Mouse (Mus musculus) midbrain, embryonic 10.5 days (tissue): ENCODE results near the gene Tmtc4. TPM values are rescaled to one million over a fixed set of nuclear protein-coding genes. Genes with fewer than 3 reads are reported as not detected.
A peak's percentile ranks its signal among the peaks of the same experiment; 100 is the strongest.

Experiments used
- DNase-seq: peaks from one replicate; pipeline ENCODE4 v3.0.0-alpha.2; 2017; ENCODE audit warnings: low spot score
- H3K27ac ChIP-seq: fragments of 300-500 bp; sonication (generic); replicated peaks from 2 replicates; pipeline ENCODE4 v1.5.1; 2016; ENCODE audit warnings: mild to moderate bottlenecking
- H3K27me3 ChIP-seq: fragments of 300-500 bp; sonication (generic); 2 replicates; pipeline ENCODE4 v1.6.1; 2016; ENCODE audit warnings: low read depth, mild to moderate bottlenecking; ENCODE audit not compliant: poor library complexity, severe bottlenecking
- H3K36me3 ChIP-seq: fragments of 300-500 bp; sonication (generic); 2 replicates; pipeline ENCODE4 v1.6.1; 2016; ENCODE audit warnings: mild to moderate bottlenecking, moderate library complexity
- H3K4me1 ChIP-seq: fragments of 300-500 bp; sonication (generic); 2 replicates; pipeline ENCODE4 v1.6.1; 2016
- H3K4me3 ChIP-seq: fragments of 300-500 bp; sonication (generic); 2 replicates; pipeline ENCODE4 v1.5.1; 2016; ENCODE audit warnings: mild to moderate bottlenecking, moderate library complexity
- H3K9me3 ChIP-seq: fragments of 300-500 bp; sonication (generic); replicated peaks from 2 replicates; pipeline ENCODE4 v1.6.1; 2016; ENCODE audit warnings: mild to moderate bottlenecking
- WGBS: fragments of 180-500 bp; shearing (Covaris S2); methylation state at CpG from one replicate; pipeline ENCODE4 v1.1.7; 2016; 5-methylcytosine and 5-hydroxymethylcytosine counted together
- polyA plus RNA-seq: library from polyadenylated mRNA; unstranded; fragments of >200 nt; fragmentation: Nextera tagmentation; extraction: Ambion mirVana; gene quantifications from 2 replicates; pipeline ENCODE4 v1.2.1, GENCODE M21; 2016

Tmtc4 gene
- polyA plus RNA-seq, 1 experiment from 2014 or later, result 28.3 TPM

- 64% methylated on average over 6 of the region's 6 CpGs for WGBS
- Histone ChIP-seq H3K27ac (no peak overlapping the region), H3K9me3 (no peaks in the 10 kb centered on the region), H3K4me1 (no peaks in the 10 kb centered on the region), H3K27me3 (no peaks in the 10 kb centered on the region), H3K36me3 (no peaks in the 10 kb centered on the region), H3K4me3 (no peak overlapping the region)
- no peak for DNase-seq
Observed at GRCm38 (mm10) chr14:122992937-122993336, 9.1 kb upstream of the Tmtc4 start.

- H3K9me3 ChIP-seq, result no peaks in the 10 kb centered on the region
- WGBS, result 78% methylated on average over 4 of the region's 4 CpGs
- H3K4me3 ChIP-seq, result no peak overlapping the region
- no peaks in the 10 kb centered on the region for H3K36me3 ChIP-seq
- no peak overlapping the region for H3K27ac ChIP-seq
- no peaks in the 10 kb centered on the region for H3K27me3 ChIP-seq
- H3K4me1 ChIP-seq, result no peaks in the 10 kb centered on the region
- DNase-seq, result no peak
Observed at GRCm38 (mm10) chr14:122990521-122991052, 6.8 kb upstream of the Tmtc4 start.

- Histone ChIP-seq H3K9me3 (no peaks in the 10 kb centered on the region), H3K27ac (no peak overlapping the region), H3K4me1 (peaks cover 21% of the 10 kb centered on the region), H3K4me3 (no peak overlapping the region), H3K27me3 (no peaks in the 10 kb centered on the region), H3K36me3 (no peaks in the 10 kb centered on the region)
- 76% methylated on average over 2 of the region's 2 CpGs for WGBS
- no peak for DNase-seq
Observed at GRCm38 (mm10) chr14:122986404-122986803, 2.6 kb upstream of the Tmtc4 start.

- H3K4me3 ChIP-seq, result peak overlapping the region; percentile 88
- H3K4me1 ChIP-seq, result peaks cover 27% of the 10 kb centered on the region
- no peaks in the 10 kb centered on the region for H3K9me3 ChIP-seq
- H3K36me3 ChIP-seq, result peaks cover 2% of the 10 kb centered on the region; the same call in 1 of the 2 replicates
- no peaks in the 10 kb centered on the region for H3K27me3 ChIP-seq
- WGBS, result under 1% methylated on average over 63 of the region's 63 CpGs
- DNase-seq, result peak; percentile 75
- peak overlapping the region; percentile 96 for H3K27ac ChIP-seq
Observed at GRCm38 (mm10) chr14:122982571-122983225, 1.1 kb downstream of the Tmtc4 start.

GRCm38 (mm10) chr14:122981831-122982485, 1.9 kb downstream of the Tmtc4 start:
- Histone ChIP-seq H3K9me3 (no peaks in the 10 kb centered on the region), H3K4me3 (peak overlapping the region; percentile 88), H3K27me3 (no peaks in the 10 kb centered on the region), H3K36me3 (peaks cover 5% of the 10 kb centered on the region), H3K27ac (peak overlapping the region; percentile 96), H3K4me1 (peaks cover 27% of the 10 kb centered on the region)
- WGBS, result 35% methylated on average over 8 of the region's 8 CpGs
- peak; percentile 19 for DNase-seq

- Histone ChIP-seq H3K27ac (no peak overlapping the region), H3K9me3 (no peaks in the 10 kb centered on the region), H3K4me3 (no peak overlapping the region), H3K4me1 (peaks cover 22% of the 10 kb centered on the region), H3K36me3 (peaks cover 5% of the 10 kb centered on the region), H3K27me3 (no peaks in the 10 kb centered on the region)
- DNase-seq, result no peak
- WGBS, result 86% methylated on average over 3 of the region's 3 CpGs
Observed at GRCm38 (mm10) chr14:122978871-122979270, 5.0 kb downstream of the Tmtc4 start.

GRCm38 (mm10) chr14:122977797-122978140, 6.1 kb downstream of the Tmtc4 start:
- Histone ChIP-seq H3K9me3 (no peaks in the 10 kb centered on the region), H3K27ac (no peak overlapping the region), H3K36me3 (peaks cover 13% of the 10 kb centered on the region), H3K4me3 (no peak overlapping the region), H3K4me1 (peaks cover 17% of the 10 kb centered on the region), H3K27me3 (no peaks in the 10 kb centered on the region)
- no peak for DNase-seq
- WGBS, result 70% methylated on average over 1 of the region's 1 CpGs

- no peaks in the 10 kb centered on the region for H3K9me3 ChIP-seq
- no peaks in the 10 kb centered on the region for H3K27me3 ChIP-seq
- no peak overlapping the region for H3K27ac ChIP-seq
- DNase-seq, result no peak
- WGBS, result 89% methylated on average over 9 of the region's 9 CpGs
- peaks cover 14% of the 10 kb centered on the region for H3K4me1 ChIP-seq
- no peak overlapping the region for H3K4me3 ChIP-seq
- peaks cover 18% of the 10 kb centered on the region for H3K36me3 ChIP-seq
Observed at GRCm38 (mm10) chr14:122977056-122977796, 6.6 kb downstream of the Tmtc4 start.

- Histone ChIP-seq H3K27ac (no peak overlapping the region), H3K4me1 (no peaks in the 10 kb centered on the region), H3K9me3 (no peaks in the 10 kb centered on the region), H3K27me3 (no peaks in the 10 kb centered on the region), H3K4me3 (no peak overlapping the region), H3K36me3 (peaks cover 40% of the 10 kb centered on the region)
- 85% methylated on average over 3 of the region's 3 CpGs for WGBS
- no peak for DNase-seq
Observed at GRCm38 (mm10) chr14:122974854-122975570, 8.8 kb downstream of the Tmtc4 start.

GRCm38 (mm10) chr14:122973091-122973490, 10.7 kb downstream of the Tmtc4 start:
- 93% methylated on average over 2 of the region's 2 CpGs for whole genome bisulfite sequencing
- Histone ChIP-seq H3K36me3 (peaks cover 59% of the 10 kb centered on the region), H3K4me3 (no peak overlapping the region), H3K27me3 (no peaks in the 10 kb centered on the region), H3K27ac (no peak overlapping the region), H3K9me3 (no peaks in the 10 kb centered on the region), H3K4me1 (no peaks in the 10 kb centered on the region)
- no peak for DNase-seq

- Histone ChIP-seq H3K4me3 (no peak overlapping the region), H3K4me1 (no peaks in the 10 kb centered on the region), H3K36me3 (peaks cover 86% of the 10 kb centered on the region), H3K9me3 (no peaks in the 10 kb centered on the region), H3K27ac (no peak overlapping the region), H3K27me3 (no peaks in the 10 kb centered on the region)
- WGBS, result 79% methylated on average over 2 of the region's 2 CpGs
- DNase-seq, result no peak
Observed at GRCm38 (mm10) chr14:122968049-122968448, 15.8 kb downstream of the Tmtc4 start.

- 94% methylated on average over 8 of the region's 8 CpGs for WGBS
- Histone ChIP-seq H3K27me3 (no peaks in the 10 kb centered on the region), H3K4me3 (no peak overlapping the region), H3K9me3 (no peaks in the 10 kb centered on the region), H3K36me3 (peaks cover 46% of the 10 kb centered on the region), H3K4me1 (no peaks in the 10 kb centered on the region), H3K27ac (no peak overlapping the region)
- DNase-seq, result no peak
Observed at GRCm38 (mm10) chr14:122957941-122958340, 25.9 kb downstream of the Tmtc4 start.
